Mouse (Mus musculus) heart, adult 2 months (tissue): ENCODE measurements around the gene Gm20517.
A peak's percentile ranks its signal among the peaks of the same experiment; 100 is the strongest.

Experiments used
- CTCF ChIP-seq: fragments of 200-600 bp; IDR thresholded peaks from 2 replicates; pipeline ENCODE4 v1.8.1; 2022; ENCODE audit warnings: antibody characterized with exemption, mild to moderate bottlenecking, moderate library complexity
- EP300 ChIP-seq: fragments of 200-500 bp; IDR thresholded peaks from 2 replicates; pipeline ENCODE4 v1.6.1; 2011; ENCODE audit warnings: low read depth, low read length, control low read depth; ENCODE audit not compliant: insufficient read depth
- POLR2A ChIP-seq: fragments of 200-500 bp; IDR thresholded peaks from 2 replicates; pipeline ENCODE4 v1.6.1; 2011; ENCODE audit warnings: mild to moderate bottlenecking, low read depth, low read length, control low read depth; ENCODE audit not compliant: insufficient read depth

DNA sequence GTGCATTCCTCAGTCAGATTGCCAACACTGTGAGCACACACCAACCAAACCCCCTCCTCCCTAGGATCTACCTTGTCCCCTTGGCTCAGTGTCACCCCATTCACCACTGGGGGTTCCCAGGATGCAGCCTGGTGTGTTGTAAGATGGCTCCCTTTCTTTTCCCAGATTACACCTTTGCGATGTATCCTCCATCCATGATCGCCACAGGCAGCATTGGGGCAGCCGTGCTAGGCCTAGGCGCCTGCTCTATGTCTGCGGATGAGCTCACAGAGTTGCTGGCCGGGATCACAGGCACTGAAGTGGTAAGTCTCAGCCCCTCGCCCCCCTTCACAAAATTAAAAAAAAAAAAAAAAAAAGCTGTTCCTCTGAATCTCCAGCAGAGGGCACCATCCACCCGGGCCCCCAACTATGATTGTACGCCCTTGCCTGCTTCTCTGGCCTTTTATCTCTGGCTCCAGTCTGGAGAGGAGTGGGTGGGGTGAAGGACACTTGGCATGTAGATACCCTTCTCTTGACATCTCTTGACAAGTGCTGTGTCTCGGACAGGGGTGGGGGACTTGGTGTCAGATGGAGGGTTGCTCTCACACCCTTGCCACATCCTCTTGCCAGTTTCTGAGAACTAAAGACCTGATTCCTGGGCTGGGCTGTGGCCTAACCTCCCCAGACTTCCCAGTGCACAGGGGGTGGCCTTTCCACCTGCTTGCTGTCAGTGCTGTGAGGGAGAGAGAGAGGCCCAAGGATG, 13.4 kb upstream of the Gm20517 start:
- TF ChIP-seq CTCF: peak; percentile 80
- TF ChIP-seq POLR2A: no peak
- no peak for TF ChIP-seq EP300
